Mouse (Mus musculus): ENCODE measurements around the gene Jmjd6. TPM values are rescaled to one million over a fixed set of nuclear protein-coding genes. Genes with fewer than 3 reads are reported as not detected.
A peak's percentile ranks its signal among the peaks of the same experiment; 100 is the strongest.

Gene Jmjd6
- polyA plus RNA-seq (2016; fragmentation: Nextera tagmentation; extraction: Ambion mirVana): 93.1 and 111 TPM in 2 replicates

GRCm38 (mm10) chr11:116843261-116844233, at the start of gene Jmjd6, which contains the start of gene Mettl23:
TSS of gene Jmjd6 (minus strand) at chr11:116843449.
TSS of gene Mettl23 (plus strand) at chr11:116843278.
- WGBS: under 1% methylated on average over 72 of the region's 72 CpGs
- Histone ChIP-seq H3K4me1 (peaks cover 34% of the 10 kb centered on the region), H3K4me3 (peak within 1 kb of the TSS; percentile 90), H3K36me3 (peaks cover 59% of the 10 kb centered on the region), H3K9me3 (replicated peaks) (no peaks in the 10 kb centered on the region), H3K27me3 (ENCODE audit: low read depth, poor library complexity, severe bottlenecking) (no peaks in the 10 kb centered on the region), H3K27ac (peak within 1 kb of the TSS; percentile 98)
- peak; percentile 96 for DNase-seq (ENCODE audit: low spot score)

DNA sequence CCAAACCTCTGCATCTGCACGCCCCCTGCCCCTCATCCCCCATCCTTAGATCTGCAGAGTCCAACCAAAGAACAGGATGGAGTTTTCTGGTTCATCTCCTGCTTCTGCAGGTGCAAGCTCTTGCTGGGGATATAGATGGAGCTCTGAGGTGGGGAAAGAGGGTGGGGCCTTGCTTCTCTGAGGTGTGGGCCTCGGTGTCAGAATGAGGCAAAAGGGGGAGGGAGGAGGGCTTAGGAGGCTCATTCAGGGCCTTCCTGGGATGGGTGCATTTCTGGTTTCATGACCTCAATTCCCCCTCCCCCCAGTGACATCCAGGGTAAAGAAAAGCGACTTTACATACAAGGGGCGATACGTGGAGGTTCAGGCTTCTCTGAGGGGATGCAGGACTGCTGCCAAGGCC, 43.9 kb upstream of the Jmjd6 start:
- Histone ChIP-seq H3K4me3 (no peak overlapping the region), H3K4me1 (peaks cover 22% of the 10 kb centered on the region), H3K9me3 (replicated peaks) (no peaks in the 10 kb centered on the region), H3K27me3 (ENCODE audit: low read depth, poor library complexity, severe bottlenecking) (peaks cover 35% of the 10 kb centered on the region), H3K36me3 (no peaks in the 10 kb centered on the region), H3K27ac (no peak overlapping the region)
- no peak for DNase-seq (ENCODE audit: low spot score)
- 50% methylated on average over 5 of the region's 5 CpGs for WGBS

- peak overlapping the region; percentile 56; the same call in 1 of the 2 replicates for H3K27ac ChIP-seq
- H3K36me3 ChIP-seq: no peaks in the 10 kb centered on the region
- H3K9me3 ChIP-seq (replicated peaks): no peaks in the 10 kb centered on the region
- H3K27me3 ChIP-seq (ENCODE audit: low read depth, poor library complexity, severe bottlenecking): peaks cover 35% of the 10 kb centered on the region
- peaks cover 20% of the 10 kb centered on the region for H3K4me1 ChIP-seq
- DNase-seq (ENCODE audit: low spot score): peak; percentile 89
- 2% methylated on average over 28 of the region's 28 CpGs for WGBS
- peak overlapping the region; percentile 42 for H3K4me3 ChIP-seq
These were observed 42.3 kb upstream of the Jmjd6 start for GRCm38 (mm10) chr11:116885275-116886151.

DNA sequence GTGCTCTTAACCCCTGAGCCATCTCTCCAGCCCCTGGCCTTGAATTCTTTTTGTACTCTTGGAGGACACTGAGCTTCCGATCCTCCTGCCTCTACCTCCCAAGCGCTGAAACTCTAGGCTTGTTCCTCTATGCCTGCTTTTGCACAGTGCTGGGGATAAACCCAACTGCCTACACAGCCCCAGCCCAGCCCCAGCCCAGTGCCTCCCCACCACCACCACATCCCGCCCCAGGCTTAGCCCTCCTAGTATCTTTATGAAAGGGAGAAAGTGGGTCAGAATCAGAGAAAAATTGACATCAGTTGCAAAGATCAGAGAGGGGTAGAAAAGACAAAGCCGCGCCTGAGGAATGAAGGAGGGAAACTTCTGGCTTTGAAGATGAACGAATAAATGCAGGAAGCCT, 40.8 kb upstream of the Jmjd6 start:
- H3K27me3 ChIP-seq (ENCODE audit: low read depth, poor library complexity, severe bottlenecking): peaks cover 35% of the 10 kb centered on the region
- WGBS: 88% methylated on average over 6 of the region's 6 CpGs
- no peak overlapping the region for H3K4me3 ChIP-seq
- peaks cover 8% of the 10 kb centered on the region for H3K4me1 ChIP-seq
- H3K9me3 ChIP-seq (replicated peaks): no peaks in the 10 kb centered on the region
- no peaks in the 10 kb centered on the region for H3K36me3 ChIP-seq
- DNase-seq (ENCODE audit: low spot score): no peak
- H3K27ac ChIP-seq: no peak overlapping the region

DNA sequence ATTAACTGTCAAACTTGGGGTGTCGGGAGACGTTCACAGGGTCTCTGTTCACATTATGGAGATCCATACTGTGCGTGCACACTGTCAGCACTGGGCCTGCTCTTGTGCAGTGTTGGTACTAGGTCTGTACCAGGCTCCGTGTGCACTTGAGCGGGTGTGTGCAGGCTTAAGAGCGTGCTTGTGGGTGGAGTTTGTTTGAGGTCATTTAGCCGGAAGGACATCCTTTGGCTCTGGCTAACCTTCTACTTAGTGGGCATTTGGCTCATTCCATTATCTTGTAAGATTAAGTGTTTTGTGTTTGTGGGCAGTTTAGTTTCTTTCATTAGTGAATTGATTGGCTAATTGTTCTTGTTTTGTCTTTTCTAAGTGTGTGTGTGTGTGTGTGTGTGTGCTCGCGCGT, 39.2 kb upstream of the Jmjd6 start:
- WGBS: 78% methylated on average over 10 of the region's 10 CpGs
- H3K27me3 ChIP-seq (ENCODE audit: low read depth, poor library complexity, severe bottlenecking): peaks cover 30% of the 10 kb centered on the region

GRCm38 (mm10) chr11:116881440-116881839, 38.2 kb upstream of the Jmjd6 start:
- peaks cover 8% of the 10 kb centered on the region for H3K4me1 ChIP-seq
- no peaks in the 10 kb centered on the region for H3K36me3 ChIP-seq
- H3K27me3 ChIP-seq (ENCODE audit: low read depth, poor library complexity, severe bottlenecking): peaks cover 20% of the 10 kb centered on the region
- no peak overlapping the region for H3K27ac ChIP-seq
- DNase-seq (ENCODE audit: low spot score): no peak
- H3K4me3 ChIP-seq: no peak overlapping the region
- WGBS: 84% methylated on average over 5 of the region's 5 CpGs
- no peaks in the 10 kb centered on the region for H3K9me3 ChIP-seq (replicated peaks)

More for the DNA sequence above, 39.2 kb upstream of the Jmjd6 start:
- Histone ChIP-seq H3K4me1 (peaks cover 8% of the 10 kb centered on the region), H3K4me3 (no peak overlapping the region), H3K36me3 (no peaks in the 10 kb centered on the region), H3K9me3 (replicated peaks) (no peaks in the 10 kb centered on the region), H3K27ac (no peak overlapping the region)
- DNase-seq (ENCODE audit: low spot score): no peak

DNA sequence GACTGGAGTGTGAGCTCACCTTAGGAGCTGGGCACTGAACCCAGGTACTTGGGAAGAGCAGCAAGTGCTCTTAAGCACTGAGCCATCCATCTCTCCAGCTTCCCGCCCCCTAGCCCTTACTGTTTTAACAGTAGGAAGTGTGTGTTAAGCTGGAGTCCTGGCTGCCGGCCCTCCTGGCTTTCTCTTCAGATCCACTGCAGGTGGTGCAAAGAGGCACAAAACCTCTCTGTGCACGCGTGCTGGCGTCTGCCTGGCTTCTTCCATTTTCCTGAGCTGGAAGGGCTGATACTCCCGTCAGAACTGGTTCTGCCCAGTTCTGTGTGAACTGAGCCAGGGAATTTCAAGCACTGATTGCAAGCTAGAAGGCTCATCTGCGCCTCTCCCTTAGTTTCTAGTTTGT, 37.6 kb upstream of the Jmjd6 start:
- 77% methylated on average over 7 of the region's 7 CpGs for WGBS
- no peak for DNase-seq (ENCODE audit: low spot score)
- Histone ChIP-seq H3K4me1 (peaks cover 5% of the 10 kb centered on the region), H3K27me3 (ENCODE audit: low read depth, poor library complexity, severe bottlenecking) (peaks cover 14% of the 10 kb centered on the region), H3K27ac (no peak overlapping the region), H3K4me3 (no peak overlapping the region), H3K36me3 (0 out of 2 replicates have a peak, but pooled peaks cover 2% of the 10 kb centered on the region), H3K9me3 (replicated peaks) (no peaks in the 10 kb centered on the region)

- Histone ChIP-seq H3K4me3 (no peak overlapping the region), H3K27ac (no peak overlapping the region), H3K4me1 (0 out of 2 replicates have a peak, but pooled peaks cover 3% of the 10 kb centered on the region), H3K27me3 (ENCODE audit: low read depth, poor library complexity, severe bottlenecking) (no peaks in the 10 kb centered on the region), H3K36me3 (peaks cover 21% of the 10 kb centered on the region), H3K9me3 (replicated peaks) (no peaks in the 10 kb centered on the region)
- 92% methylated on average over 8 of the region's 8 CpGs for WGBS
- DNase-seq (ENCODE audit: low spot score): no peak
These were observed 35.2 kb upstream of the Jmjd6 start for GRCm38 (mm10) chr11:116878454-116878853.

DNA sequence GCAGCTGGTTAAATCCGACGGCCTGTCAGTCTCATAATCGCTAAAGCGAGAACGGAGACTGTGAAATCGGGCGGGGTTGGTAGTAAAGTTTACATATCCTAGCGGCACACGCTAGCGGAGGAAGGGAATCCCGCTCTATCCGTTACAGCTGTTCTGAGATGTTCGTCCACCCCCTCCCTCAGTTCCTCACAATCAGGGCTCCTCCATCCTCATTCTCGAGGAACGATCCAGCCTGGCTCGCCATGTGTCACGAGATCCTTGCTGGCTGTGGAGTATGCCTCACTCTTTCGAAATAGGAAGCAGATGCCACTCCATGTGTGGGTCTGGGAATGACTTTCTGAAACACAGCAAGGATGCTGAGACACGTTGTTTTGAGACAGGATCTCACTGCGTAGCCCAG, 30.7 kb upstream of the Jmjd6 start:
- no peaks in the 10 kb centered on the region for H3K9me3 ChIP-seq (replicated peaks)
- no peak for DNase-seq (ENCODE audit: low spot score)
- 0 out of 2 replicates have a peak, but pooled peaks cover 3% of the 10 kb centered on the region for H3K4me1 ChIP-seq
- H3K4me3 ChIP-seq: no peak overlapping the region
- H3K27me3 ChIP-seq (ENCODE audit: low read depth, poor library complexity, severe bottlenecking): no peaks in the 10 kb centered on the region
- H3K27ac ChIP-seq: no peak overlapping the region
- WGBS: 92% methylated on average over 20 of the region's 20 CpGs
- H3K36me3 ChIP-seq: peaks cover 54% of the 10 kb centered on the region

- no peaks in the 10 kb centered on the region for H3K27me3 ChIP-seq (ENCODE audit: low read depth, poor library complexity, severe bottlenecking)
- H3K27ac ChIP-seq: no peak overlapping the region
- WGBS: 82% methylated on average over 9 of the region's 9 CpGs
- no peak for DNase-seq (ENCODE audit: low spot score)
- 0 out of 2 replicates have a peak, but pooled peaks cover 3% of the 10 kb centered on the region for H3K4me1 ChIP-seq
- H3K4me3 ChIP-seq: no peak overlapping the region
- H3K36me3 ChIP-seq: peaks cover 59% of the 10 kb centered on the region
- no peaks in the 10 kb centered on the region for H3K9me3 ChIP-seq (replicated peaks)
These were observed 28.3 kb upstream of the Jmjd6 start for GRCm38 (mm10) chr11:116871538-116871937.

- Histone ChIP-seq H3K27ac (no peak overlapping the region), H3K27me3 (ENCODE audit: low read depth, poor library complexity, severe bottlenecking) (no peaks in the 10 kb centered on the region), H3K4me3 (no peak overlapping the region), H3K4me1 (0 out of 2 replicates have a peak, but pooled peaks cover 3% of the 10 kb centered on the region), H3K9me3 (replicated peaks) (no peaks in the 10 kb centered on the region), H3K36me3 (peaks cover 68% of the 10 kb centered on the region)
- 95% methylated on average over 4 of the region's 4 CpGs for WGBS
- DNase-seq (ENCODE audit: low spot score): no peak
These were observed 26.4 kb upstream of the Jmjd6 start for GRCm38 (mm10) chr11:116869641-116870040.

GRCm38 (mm10) chr11:116869223-116869622, 26.0 kb upstream of the Jmjd6 start:
- H3K4me1 ChIP-seq: 0 out of 2 replicates have a peak, but pooled peaks cover 2% of the 10 kb centered on the region
- H3K4me3 ChIP-seq: no peak overlapping the region
- WGBS: 82% methylated on average over 8 of the region's 8 CpGs
- H3K9me3 ChIP-seq (replicated peaks): no peaks in the 10 kb centered on the region
- DNase-seq (ENCODE audit: low spot score): no peak
- peaks cover 68% of the 10 kb centered on the region for H3K36me3 ChIP-seq
- no peaks in the 10 kb centered on the region for H3K27me3 ChIP-seq (ENCODE audit: low read depth, poor library complexity, severe bottlenecking)
- no peak overlapping the region for H3K27ac ChIP-seq
